Mouse (Mus musculus) megakaryocyte, embryonic 14.5 days (primary cell): ENCODE results near the gene Ms4a7.

Experiments used
- FLI1 ChIP-seq: IDR thresholded peaks from 2 replicates; pipeline ENCODE4 v1.6.1; 2012; ENCODE audit warnings: low read length, inconsistent platforms, mixed read lengths
- GATA1 ChIP-seq: IDR thresholded peaks from 3 replicates; pipeline ENCODE4 v1.6.1; 2012; ENCODE audit warnings: mixed read lengths, low read length, inconsistent platforms, borderline replicate concordance

- TF ChIP-seq GATA1 = no peak
- no peak for TF ChIP-seq FLI1
Observed at GRCm38 (mm10) chr19:11375273-11375672, 39.3 kb upstream of the Ms4a7 start, which contains the start of gene Ms4a4a.
